Mouse (Mus musculus) limb, embryonic 15.5 days (tissue): ENCODE data around the gene Psmc1. TPM values are rescaled to one million over a fixed set of nuclear protein-coding genes. Genes with fewer than 3 reads are reported as not detected.

ENCODE experiments used
- ATAC-seq: fragments of 200-750 bp; cut with Nextera tagmentation; 2 replicates; pipeline ENCODE4 v1.8.0; 2017; ENCODE audit warnings: low read depth, moderate TSS enrichment; ENCODE audit not compliant: insufficient number of reproducible peaks, low FRiP score, low TSS enrichment
- H3K27ac ChIP-seq: fragments of 300-500 bp; sonication (generic); 2 replicates; pipeline ENCODE4 v1.5.1; 2015; ENCODE audit warnings: moderate library complexity, mild to moderate bottlenecking, inconsistent platforms
- H3K27me3 ChIP-seq: fragments of 300-500 bp; sonication (generic); 2 replicates; pipeline ENCODE4 v1.6.1; 2015; ENCODE audit warnings: inconsistent platforms
- H3K36me3 ChIP-seq: fragments of 300-500 bp; sonication (generic); 2 replicates; pipeline ENCODE4 v1.6.1; 2015; ENCODE audit warnings: inconsistent platforms
- H3K4me1 ChIP-seq: fragments of 300-500 bp; sonication (generic); 2 replicates; pipeline ENCODE4 v1.6.1; 2015; ENCODE audit warnings: inconsistent platforms
- H3K4me2 ChIP-seq: fragments of 300-500 bp; sonication (generic); 2 replicates; pipeline ENCODE4 v1.6.1; 2015; ENCODE audit warnings: mild to moderate bottlenecking, inconsistent platforms
- H3K4me3 ChIP-seq: fragments of 300-500 bp; sonication (generic); 2 replicates; pipeline ENCODE4 v1.5.1; 2015; ENCODE audit warnings: mild to moderate bottlenecking, inconsistent platforms
- H3K9ac ChIP-seq: fragments of 300-500 bp; sonication (generic); 2 replicates; pipeline ENCODE4 v1.6.1; 2015; ENCODE audit warnings: inconsistent platforms
- H3K9me3 ChIP-seq: fragments of 300-500 bp; sonication (generic); 2 replicates; pipeline ENCODE4 v1.6.1; 2016; ENCODE audit warnings: inconsistent platforms
- WGBS: fragments of 180-500 bp; shearing (Covaris S2); methylation state at CpG from one replicate; pipeline ENCODE4 v1.1.7; 2015; 5-methylcytosine and 5-hydroxymethylcytosine counted together
- polyA plus RNA-seq: library from polyadenylated mRNA; unstranded; fragments of >200 nt; fragmentation: Nextera tagmentation; extraction: Ambion mirVana; gene quantifications from 2 replicates; pipeline ENCODE4 v1.2.1, GENCODE M21; 2015

Psmc1 gene
- polyA plus RNA-seq, 1 experiment from 2014 or later: 233 TPM

DNA sequence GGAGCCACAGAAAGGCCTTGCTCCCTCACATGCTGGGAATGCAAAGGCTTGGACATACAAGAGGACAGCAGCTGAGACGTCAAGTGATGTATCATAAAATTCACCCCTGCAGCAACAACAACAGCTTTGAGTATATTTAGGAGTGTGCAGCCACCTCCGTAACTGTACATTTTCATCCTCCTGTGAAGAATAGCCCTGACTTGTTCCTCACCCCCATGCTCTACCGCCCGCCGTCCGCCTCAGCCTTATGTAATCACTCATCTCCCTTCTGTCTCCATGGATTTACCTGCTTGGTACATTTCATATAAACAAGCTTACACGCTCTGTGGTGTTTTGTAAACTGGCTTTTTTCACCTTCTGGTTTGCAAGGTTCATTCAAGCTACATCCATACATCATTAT is 42.5 kb downstream of the Psmc1 start:
- peaks cover 35% of the 10 kb centered on the region for H3K36me3 ChIP-seq

DNA sequence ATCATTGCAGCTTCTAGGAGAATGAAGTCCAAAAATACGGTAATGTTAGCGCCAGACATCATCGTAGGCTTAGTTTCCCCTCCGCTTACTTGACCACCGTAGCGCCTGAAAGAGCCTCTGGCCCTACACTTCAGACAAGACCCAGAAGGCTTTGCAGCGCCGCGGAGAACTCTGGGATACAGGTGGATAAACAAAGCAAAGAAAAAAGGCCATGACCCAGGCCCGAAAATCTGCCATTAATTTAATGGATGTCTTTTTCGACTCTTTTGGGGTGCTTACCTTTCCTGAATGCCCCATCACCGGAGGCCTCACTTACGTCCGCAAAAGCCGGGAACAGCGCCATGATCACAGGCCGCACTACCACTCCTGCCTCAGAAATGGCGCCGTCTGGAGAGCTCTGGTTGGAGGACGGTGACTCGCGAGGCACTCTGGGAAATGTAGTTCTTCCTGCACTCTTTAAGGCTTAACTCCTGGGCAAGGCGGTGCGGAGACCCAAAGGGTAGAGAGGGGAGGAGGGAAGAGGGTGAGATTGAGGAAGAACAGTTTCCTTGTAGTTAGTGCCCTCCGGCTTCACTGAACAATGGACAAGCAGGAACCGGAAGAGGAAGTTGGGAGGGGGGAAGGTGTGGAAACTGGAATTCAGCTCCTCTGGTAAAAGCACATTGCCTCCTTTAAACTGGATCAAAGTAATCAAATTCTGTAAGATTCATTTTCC is 49.5 kb downstream of the Psmc1 start, which contains the start of gene Nrde2:
Gene Nrde2, minus strand, starts transcription at position 393 of the 715 bp plus-strand sequence.
- H3K4me1 ChIP-seq: peaks cover 5% of the 10 kb centered on the region; the same call in 1 of the 2 replicates
- ATAC-seq: peak; percentile 98
- peak within 1 kb of the TSS; percentile 47 for H3K9ac ChIP-seq
- no peaks in the 10 kb centered on the region for H3K9me3 ChIP-seq
- H3K27ac ChIP-seq: peak within 1 kb of the TSS; percentile 78
- H3K27me3 ChIP-seq: no peaks in the 10 kb centered on the region
- H3K4me3 ChIP-seq: peak within 1 kb of the TSS; percentile 54
- H3K36me3 ChIP-seq: no peaks in the 10 kb centered on the region
- under 1% methylated on average over 26 of the region's 26 CpGs for WGBS
- peak within 1 kb of the TSS; percentile 56 for H3K4me2 ChIP-seq

More for the DNA sequence above, 42.5 kb downstream of the Psmc1 start:
- Histone ChIP-seq H3K9me3 (no peaks in the 10 kb centered on the region), H3K9ac (no peak overlapping the region), H3K4me1 (no peaks in the 10 kb centered on the region), H3K27me3 (no peaks in the 10 kb centered on the region), H3K4me3 (no peak overlapping the region), H3K4me2 (no peak overlapping the region), H3K27ac (no peak overlapping the region)
- ATAC-seq: no peak
- WGBS: 90% methylated on average over 7 of the region's 7 CpGs

DNA sequence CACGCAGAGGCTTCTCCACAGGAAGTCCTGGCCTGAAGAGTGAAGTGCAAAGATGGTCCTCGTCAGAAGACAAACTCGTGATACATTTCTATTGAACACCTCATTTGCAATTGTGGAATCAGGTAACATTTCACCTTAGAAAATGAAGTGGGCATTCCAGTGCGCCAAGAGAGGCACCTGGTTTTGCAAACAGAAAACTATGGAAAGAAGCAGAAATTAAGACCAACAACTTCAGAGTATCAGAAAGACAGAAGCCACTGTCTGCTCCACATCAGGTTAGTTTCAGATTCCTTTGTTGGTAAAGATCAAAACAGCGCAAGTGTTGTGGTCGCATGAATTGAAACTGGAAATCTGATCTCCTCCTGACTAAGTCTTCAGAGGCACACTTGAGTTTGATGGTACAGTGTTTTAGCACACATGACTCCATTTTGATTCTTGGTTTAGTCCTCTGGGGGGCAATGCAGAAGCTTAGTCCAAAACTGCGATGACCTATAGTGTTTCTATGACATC is 55.1 kb downstream of the Psmc1 start:
- no peak for ATAC-seq
- Histone ChIP-seq H3K4me1 (peaks cover 11% of the 10 kb centered on the region), H3K27me3 (no peaks in the 10 kb centered on the region), H3K4me2 (no peak overlapping the region), H3K36me3 (no peaks in the 10 kb centered on the region), H3K9me3 (no peaks in the 10 kb centered on the region), H3K4me3 (no peak overlapping the region), H3K9ac (no peak overlapping the region), H3K27ac (no peak overlapping the region)
- 67% methylated on average over 7 of the region's 7 CpGs for WGBS

DNA sequence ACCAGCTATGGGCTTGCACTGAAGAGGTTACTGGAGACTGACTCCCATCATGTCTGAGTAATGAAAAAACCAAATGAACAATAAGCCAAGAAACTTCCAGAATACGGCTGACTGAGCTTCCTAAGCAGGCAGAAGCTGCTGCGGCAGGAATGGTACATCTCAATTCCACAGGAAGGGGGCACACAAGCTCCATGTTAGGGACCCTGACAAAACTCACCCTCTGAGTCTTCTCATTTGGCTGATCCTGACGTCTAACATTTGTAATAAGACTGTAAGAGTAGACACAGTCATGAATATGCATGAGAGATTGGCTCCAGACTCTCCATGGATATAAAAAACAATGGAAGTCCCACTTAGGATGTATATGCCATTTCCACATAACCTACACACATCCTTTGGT is 56.2 kb downstream of the Psmc1 start:
- H3K27ac ChIP-seq: no peak overlapping the region
- peaks cover 11% of the 10 kb centered on the region for H3K4me1 ChIP-seq
- H3K9me3 ChIP-seq: no peaks in the 10 kb centered on the region
- no peaks in the 10 kb centered on the region for H3K27me3 ChIP-seq
- no peak; the same call in 1 of the 2 replicates for ATAC-seq
- no peaks in the 10 kb centered on the region for H3K36me3 ChIP-seq
- no peak overlapping the region for H3K4me2 ChIP-seq
- H3K4me3 ChIP-seq: no peak overlapping the region
- H3K9ac ChIP-seq: no peak overlapping the region
- 18% methylated on average over 3 of the region's 3 CpGs for WGBS

DNA sequence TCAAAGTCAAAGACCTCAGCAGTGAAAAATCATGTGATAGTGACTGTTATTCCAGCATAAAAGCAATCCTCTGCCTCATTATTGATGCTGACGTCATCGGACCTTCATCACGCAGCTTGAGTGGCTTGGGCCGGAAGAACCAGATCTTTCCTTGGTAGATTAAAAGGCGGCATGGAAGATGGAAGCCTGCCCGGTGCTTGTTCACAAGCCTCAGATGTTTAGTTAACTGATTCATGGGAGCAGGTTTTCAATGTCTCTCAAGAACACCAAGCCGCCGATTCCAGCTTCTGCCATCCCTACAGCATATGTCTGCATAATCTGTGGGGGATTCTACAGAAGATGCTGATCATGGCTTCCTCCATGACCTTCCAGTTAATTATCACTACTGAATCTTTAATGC is 57.0 kb downstream of the Psmc1 start:
- ATAC-seq: no peak
- 71% methylated on average over 8 of the region's 8 CpGs for WGBS

DNA sequence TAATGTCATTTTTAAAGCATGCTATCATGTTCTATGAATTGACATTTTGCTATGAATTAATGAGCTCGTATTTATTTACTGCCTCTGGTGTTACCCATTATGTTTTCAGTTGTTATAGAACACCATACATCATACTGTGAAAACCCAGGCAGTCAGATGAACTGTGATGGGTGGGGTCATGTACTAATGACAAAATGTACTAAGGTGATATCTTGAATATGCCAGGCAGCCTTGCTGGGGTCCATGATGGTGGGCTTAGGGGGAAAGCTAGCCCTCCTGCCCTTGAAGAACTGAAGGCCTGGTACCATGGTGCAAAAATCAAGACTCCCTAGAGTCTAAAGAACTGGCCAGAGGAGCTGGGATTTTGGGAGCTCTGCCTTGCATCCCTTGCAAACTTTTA is 57.5 kb downstream of the Psmc1 start:
- Histone ChIP-seq H3K9me3 (no peaks in the 10 kb centered on the region), H3K4me3 (no peak overlapping the region), H3K4me2 (no peak overlapping the region), H3K27me3 (no peaks in the 10 kb centered on the region), H3K4me1 (peaks cover 11% of the 10 kb centered on the region), H3K36me3 (no peaks in the 10 kb centered on the region), H3K9ac (no peak overlapping the region), H3K27ac (no peak overlapping the region)
- ATAC-seq: no peak
- WGBS: 54% methylated on average over 1 of the region's 1 CpGs

More for the DNA sequence above, 57.0 kb downstream of the Psmc1 start:
- Histone ChIP-seq H3K4me1 (peaks cover 11% of the 10 kb centered on the region), H3K36me3 (no peaks in the 10 kb centered on the region), H3K4me3 (no peak overlapping the region), H3K27ac (no peak overlapping the region), H3K27me3 (no peaks in the 10 kb centered on the region), H3K9me3 (no peaks in the 10 kb centered on the region), H3K9ac (no peak overlapping the region), H3K4me2 (no peak overlapping the region)

DNA sequence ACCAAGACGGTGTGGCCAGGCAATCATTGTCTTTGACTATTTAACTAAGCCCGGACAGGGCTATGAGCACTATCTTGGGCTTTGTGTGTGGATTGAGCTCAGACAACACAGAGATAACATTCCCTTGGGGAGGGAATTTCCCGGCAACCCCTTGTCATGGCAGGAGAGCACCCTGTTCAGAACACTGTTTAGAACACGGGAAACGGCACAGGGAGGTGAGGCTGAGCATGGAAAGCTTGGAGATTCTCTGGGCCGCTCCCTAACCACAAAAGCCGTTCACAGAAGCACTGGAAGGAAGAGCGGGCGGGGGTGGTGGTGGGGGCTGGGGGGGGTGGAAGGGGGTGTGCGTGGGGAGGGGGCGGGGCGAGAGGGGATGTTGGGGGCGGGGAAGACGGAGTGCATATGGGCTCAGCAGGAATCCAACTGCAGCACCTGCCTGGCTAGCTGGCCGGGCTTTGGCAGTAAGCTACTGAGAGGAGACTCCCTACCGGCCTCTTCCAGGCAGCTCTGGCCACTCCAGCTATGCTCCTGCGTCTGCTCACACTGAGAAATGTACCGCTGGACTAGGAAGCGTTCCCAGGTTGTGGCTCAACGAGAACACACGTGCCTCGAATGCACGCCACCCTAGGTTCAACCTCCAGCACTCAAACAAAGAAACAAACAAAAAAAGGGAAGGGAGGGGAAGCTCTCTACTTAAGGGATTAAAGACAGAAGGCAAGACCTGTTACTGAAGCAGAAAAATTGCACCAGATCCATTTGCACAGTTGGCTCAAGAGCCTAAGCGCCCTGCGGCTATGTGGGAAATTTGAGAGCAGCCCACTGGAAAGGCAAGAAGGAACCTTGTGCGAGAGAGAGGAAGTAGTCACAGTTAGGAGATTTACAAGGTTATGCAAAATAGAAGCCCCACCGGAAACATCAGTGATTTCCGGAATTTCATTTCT is 58.2 kb downstream of the Psmc1 start:
- H3K9me3 ChIP-seq: no peaks in the 10 kb centered on the region
- H3K36me3 ChIP-seq: no peaks in the 10 kb centered on the region
- H3K27me3 ChIP-seq: no peaks in the 10 kb centered on the region
- peak overlapping the region; percentile 72 for H3K27ac ChIP-seq
- WGBS: 11% methylated on average over 21 of the region's 28 CpGs
- H3K4me3 ChIP-seq: peak overlapping the region; percentile 31
- no peak overlapping the region for H3K9ac ChIP-seq
- peaks cover 11% of the 10 kb centered on the region for H3K4me1 ChIP-seq
- ATAC-seq: peak; percentile 56; the same call in 1 of the 2 replicates
- H3K4me2 ChIP-seq: peak overlapping the region; percentile 57

DNA sequence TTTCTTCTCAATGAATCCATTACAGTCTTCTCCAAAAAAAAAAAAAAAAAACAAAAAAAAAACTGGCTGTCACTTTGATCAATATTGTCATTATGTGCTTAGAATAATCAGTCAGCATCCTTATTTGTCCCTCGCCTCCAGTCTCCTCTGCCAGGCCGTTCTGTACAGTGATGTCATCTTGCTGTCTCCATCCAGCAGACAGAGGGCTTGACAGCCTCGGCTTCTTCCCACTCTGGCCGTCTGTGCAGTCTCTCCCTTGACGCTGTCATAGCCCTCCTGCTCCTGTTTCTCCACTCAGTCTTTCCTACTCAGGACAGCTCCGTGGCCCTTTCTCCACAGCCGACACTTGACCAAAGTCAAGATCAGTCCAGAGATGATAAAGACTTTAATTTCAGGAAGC is 62.5 kb downstream of the Psmc1 start:
- Histone ChIP-seq H3K4me1 (peaks cover 13% of the 10 kb centered on the region), H3K4me3 (no peak overlapping the region), H3K4me2 (no peak overlapping the region), H3K27me3 (no peaks in the 10 kb centered on the region), H3K36me3 (no peaks in the 10 kb centered on the region), H3K9me3 (no peaks in the 10 kb centered on the region), H3K27ac (no peak overlapping the region), H3K9ac (no peak overlapping the region)
- no peak for ATAC-seq
- 71% methylated on average over 7 of the region's 7 CpGs for WGBS

Other genes starting within 250 kb of the Psmc1 start
- gene Efcab11, start 225.7 kb upstream of the Psmc1 start, polyA plus RNA-seq: 8.6 and 9.2 TPM in 2 replicates
- gene Tdp1, start 225.6 kb upstream of the Psmc1 start, polyA plus RNA-seq: 44.0 and 50.0 TPM in 2 replicates
- 1.9 and 2.9 TPM in 2 replicates for gene Kcnk13, start 145.7 kb upstream of the Psmc1 start, polyA plus RNA-seq
- 11.7 and 12.8 TPM in 2 replicates for gene Nrde2, start 49.5 kb downstream of the Psmc1 start, polyA plus RNA-seq
- 1,371 and 1,465 TPM in 2 replicates for gene Calm1, start 89.3 kb downstream of the Psmc1 start, polyA plus RNA-seq